Mouse (Mus musculus): ENCODE measurements around the gene Scrn2. TPM values are rescaled to one million over a fixed set of nuclear protein-coding genes. Genes with fewer than 3 reads are reported as not detected.

Scrn2 gene
- polyA plus RNA-seq, 1 experiment from 2014 or later: 19.4 TPM

DNA sequence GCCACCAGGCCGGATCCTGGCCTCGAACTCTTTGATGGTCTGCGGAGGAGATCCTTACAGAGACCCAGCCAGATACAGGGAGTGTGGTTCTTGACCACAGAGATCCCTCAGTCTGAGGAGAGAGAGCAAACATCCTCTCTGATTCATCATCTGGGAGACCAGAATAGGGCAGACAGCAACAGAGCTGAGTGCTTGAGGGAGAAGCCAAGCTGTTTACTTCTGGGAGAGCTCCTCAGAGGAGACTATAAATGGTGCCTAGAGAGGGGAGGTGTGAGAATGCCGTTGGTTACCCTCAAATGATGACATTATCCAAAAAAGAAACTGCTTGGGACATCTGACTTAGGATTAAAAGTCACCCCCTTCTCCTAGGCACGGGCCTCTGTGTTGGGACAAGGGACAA, 38.2 kb upstream of the Scrn2 start:
- H3K27me3 ChIP-seq (ENCODE audit: control insufficient read depth, insufficient read depth, low read length): peaks cover 12% of the 10 kb centered on the region; the same call in 1 of the 2 replicates
- WGBS: 77% methylated on average over 5 of the region's 5 CpGs
- no peak overlapping the region for H3K27ac ChIP-seq (ENCODE audit: low read depth, low read length)

DNA sequence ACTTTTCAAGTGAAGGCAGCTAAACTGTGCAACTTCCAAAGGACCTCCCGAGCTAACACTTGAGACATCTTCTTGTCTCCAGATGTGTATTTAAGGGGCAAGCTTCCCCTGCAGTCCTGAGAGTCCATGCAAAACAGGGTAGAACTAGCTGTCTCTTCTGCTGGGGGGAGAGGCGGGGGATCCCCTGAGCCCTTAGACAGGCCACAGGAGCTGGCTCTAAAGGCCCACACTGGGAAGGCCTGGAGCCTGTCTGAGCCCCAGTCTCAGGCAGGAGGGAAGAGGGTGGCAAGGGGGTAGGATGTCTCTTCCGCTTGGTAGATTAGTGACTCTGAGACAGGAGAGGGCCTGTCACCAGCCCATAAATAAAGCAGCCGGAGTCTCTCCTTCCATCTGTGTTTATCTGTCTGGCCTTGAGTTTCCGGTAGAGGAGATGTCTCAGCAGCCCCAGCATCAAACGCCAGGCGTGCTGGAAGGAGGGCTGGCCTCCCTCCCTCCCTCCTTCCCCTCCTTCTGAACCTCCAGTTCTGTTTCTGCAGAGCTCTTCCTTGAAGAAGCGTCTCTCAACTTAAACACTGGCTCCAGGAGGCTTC, 36.9 kb upstream of the Scrn2 start:
- H3K36me3 ChIP-seq (ENCODE audit: control insufficient read depth, insufficient read depth, low read length): no peaks in the 10 kb centered on the region
- no peak overlapping the region for H3K27ac ChIP-seq (ENCODE audit: low read depth, low read length)
- ATAC-seq (ENCODE audit: low FRiP score) (no peak), DNase-seq (ENCODE audit: low spot score) (no peak)
- H3K9me3 ChIP-seq (ENCODE audit: control insufficient read depth, low read length): no peaks in the 10 kb centered on the region
- no peak overlapping the region for H3K4me3 ChIP-seq (ENCODE audit: low read depth, low read length)
- WGBS: 43% methylated on average over 8 of the region's 8 CpGs
- H3K4me1 ChIP-seq (replicated peaks; ENCODE audit: control insufficient read depth, insufficient read depth, low read length): peaks cover 11% of the 10 kb centered on the region
- H3K27me3 ChIP-seq (ENCODE audit: control insufficient read depth, insufficient read depth, low read length): 0 out of 2 replicates have a peak, but pooled peaks cover 9% of the 10 kb centered on the region
- H3K9ac ChIP-seq (ENCODE audit: low read depth, low read length): no peak overlapping the region
- H3K4me2 ChIP-seq (replicated peaks; ENCODE audit: low read depth, low read length): no peak overlapping the region

More for the DNA sequence above, 38.2 kb upstream of the Scrn2 start:
- Histone ChIP-seq H3K4me2 (replicated peaks; ENCODE audit: low read depth, low read length) (no peak overlapping the region), H3K4me3 (ENCODE audit: low read depth, low read length) (no peak overlapping the region), H3K9ac (ENCODE audit: low read depth, low read length) (no peak overlapping the region), H3K9me3 (ENCODE audit: control insufficient read depth, low read length) (no peaks in the 10 kb centered on the region), H3K4me1 (replicated peaks; ENCODE audit: control insufficient read depth, insufficient read depth, low read length) (peaks cover 4% of the 10 kb centered on the region; the same call in 1 of the 2 replicates), H3K36me3 (ENCODE audit: control insufficient read depth, insufficient read depth, low read length) (no peaks in the 10 kb centered on the region)
- no peak for DNase-seq (ENCODE audit: low spot score)
- no peak for ATAC-seq (ENCODE audit: low FRiP score)

DNA sequence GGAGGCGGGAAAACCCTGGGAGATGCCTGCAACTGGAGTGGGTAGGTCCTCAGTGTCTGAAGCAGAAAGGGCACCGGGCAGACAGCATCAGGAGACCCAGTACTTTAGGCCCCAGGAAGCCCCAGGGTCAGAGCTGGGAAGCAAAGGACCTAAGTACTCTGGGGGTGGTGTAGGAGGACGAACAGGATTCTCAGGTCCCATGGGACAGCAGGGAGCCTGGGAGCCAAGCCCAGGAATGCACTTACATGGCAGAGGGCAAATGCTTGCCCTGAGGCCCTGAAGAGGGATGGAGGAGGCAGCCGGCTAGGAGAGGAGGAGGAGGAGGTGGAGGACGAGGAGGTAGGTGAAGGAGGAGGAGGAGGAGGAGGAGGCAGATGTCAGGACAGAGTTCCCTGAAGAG, 34.7 kb upstream of the Scrn2 start:
- Histone ChIP-seq H3K9ac (ENCODE audit: low read depth, low read length) (no peak overlapping the region), H3K36me3 (ENCODE audit: control insufficient read depth, insufficient read depth, low read length) (no peaks in the 10 kb centered on the region), H3K4me2 (replicated peaks; ENCODE audit: low read depth, low read length) (no peak overlapping the region), H3K27ac (ENCODE audit: low read depth, low read length) (no peak overlapping the region), H3K4me1 (replicated peaks; ENCODE audit: control insufficient read depth, insufficient read depth, low read length) (peaks cover 11% of the 10 kb centered on the region), H3K27me3 (ENCODE audit: control insufficient read depth, insufficient read depth, low read length) (0 out of 2 replicates have a peak, but pooled peaks cover 2% of the 10 kb centered on the region), H3K4me3 (ENCODE audit: low read depth, low read length) (no peak overlapping the region), H3K9me3 (ENCODE audit: control insufficient read depth, low read length) (no peaks in the 10 kb centered on the region)
- no peak for ATAC-seq (ENCODE audit: low FRiP score)
- WGBS: 16% methylated on average over 5 of the region's 5 CpGs
- DNase-seq (ENCODE audit: low spot score): no peak

DNA sequence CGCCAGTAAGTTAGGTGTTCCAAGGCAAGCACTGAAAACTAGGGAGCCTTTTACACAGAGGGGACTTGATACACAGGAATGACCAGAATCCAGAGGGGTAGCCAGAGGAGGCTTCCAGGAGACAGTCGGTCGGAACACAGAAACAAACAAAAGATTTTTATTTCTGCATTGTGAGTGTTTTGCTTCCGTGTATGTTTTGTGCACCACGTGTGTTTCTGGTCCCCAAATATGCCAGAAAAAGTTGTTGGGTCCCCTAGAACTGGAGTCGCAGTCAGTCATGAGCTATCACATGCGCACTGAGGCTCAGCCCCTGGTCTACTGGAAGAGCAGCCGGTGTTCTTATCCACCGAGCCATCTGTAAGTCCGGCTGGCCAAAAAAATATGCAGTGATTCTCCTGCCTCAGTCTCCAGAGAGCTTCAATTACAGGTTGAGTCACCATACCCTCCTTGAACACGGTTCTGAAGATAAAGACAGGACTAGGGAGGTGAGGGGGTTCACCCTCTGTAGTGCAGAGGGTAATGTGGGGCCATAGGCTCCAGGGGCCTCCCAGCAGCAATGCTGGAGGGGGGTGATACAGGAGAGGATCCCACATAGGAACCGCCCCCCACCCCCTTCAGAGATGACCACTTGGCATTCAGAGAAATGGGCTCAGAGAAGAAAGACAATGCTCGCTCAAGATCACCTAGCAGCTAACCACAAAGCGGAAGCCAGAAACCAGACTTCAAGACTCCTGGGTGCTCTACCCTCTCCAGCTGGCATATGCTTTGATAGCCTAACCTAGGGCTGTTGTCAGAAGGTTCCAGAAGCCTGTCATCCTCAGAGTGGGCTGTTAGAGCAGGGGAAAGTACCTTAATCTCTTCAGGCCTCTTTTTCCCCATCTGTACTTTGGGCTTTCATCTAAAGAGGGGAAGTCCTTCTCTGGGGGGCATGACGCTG, 33.6 kb upstream of the Scrn2 start:
- Histone ChIP-seq H3K4me3 (ENCODE audit: low read depth, low read length) (no peak overlapping the region), H3K4me1 (replicated peaks; ENCODE audit: control insufficient read depth, insufficient read depth, low read length) (peaks cover 11% of the 10 kb centered on the region), H3K9ac (ENCODE audit: low read depth, low read length) (no peak overlapping the region; the same call in 1 of the 2 replicates), H3K4me2 (replicated peaks; ENCODE audit: low read depth, low read length) (no peak overlapping the region), H3K27ac (ENCODE audit: low read depth, low read length) (no peak overlapping the region), H3K27me3 (ENCODE audit: control insufficient read depth, insufficient read depth, low read length) (0 out of 2 replicates have a peak, but pooled peaks cover 2% of the 10 kb centered on the region), H3K36me3 (ENCODE audit: control insufficient read depth, insufficient read depth, low read length) (no peaks in the 10 kb centered on the region), H3K9me3 (ENCODE audit: control insufficient read depth, low read length) (no peaks in the 10 kb centered on the region)
- 75% methylated on average over 15 of the region's 15 CpGs for WGBS
- no peak for DNase-seq (ENCODE audit: low spot score)
- ATAC-seq (ENCODE audit: low FRiP score): no peak

DNA sequence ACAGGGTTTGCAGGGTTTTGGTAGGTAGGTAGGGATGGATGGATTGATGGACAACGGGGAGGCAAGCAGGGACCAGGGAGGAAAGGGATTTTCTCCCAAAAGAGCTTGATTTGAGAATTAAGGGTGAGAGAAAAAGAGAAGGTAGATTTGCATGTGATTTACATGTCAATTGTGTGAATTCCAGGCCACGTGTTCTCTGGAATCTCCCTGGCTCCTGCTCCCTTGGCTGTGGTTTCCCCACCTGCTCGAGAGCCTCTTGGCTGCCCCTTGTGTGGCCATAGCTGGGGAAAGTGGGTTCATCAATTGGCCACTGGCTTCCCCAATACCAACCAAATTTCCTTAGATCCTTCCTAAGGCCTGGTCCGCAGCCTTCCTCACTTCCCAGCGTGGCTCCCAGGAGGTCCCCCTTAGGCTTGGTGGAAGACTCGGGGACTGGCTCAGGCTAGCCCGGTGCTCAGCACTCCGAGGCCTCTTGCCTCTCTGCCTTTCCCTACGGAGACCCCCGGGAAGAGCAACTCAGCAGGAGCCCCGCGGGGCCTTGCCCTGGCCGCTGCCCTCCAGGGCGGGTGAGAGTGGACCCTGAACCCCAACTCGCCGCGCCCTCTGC, 32.9 kb upstream of the Scrn2 start:
- Histone ChIP-seq H3K9me3 (ENCODE audit: control insufficient read depth, low read length) (no peaks in the 10 kb centered on the region), H3K4me2 (replicated peaks; ENCODE audit: low read depth, low read length) (peak overlapping the region; percentile 58), H3K27me3 (ENCODE audit: control insufficient read depth, insufficient read depth, low read length) (0 out of 2 replicates have a peak, but pooled peaks cover 2% of the 10 kb centered on the region), H3K9ac (ENCODE audit: low read depth, low read length) (peak overlapping the region; percentile 63), H3K36me3 (ENCODE audit: control insufficient read depth, insufficient read depth, low read length) (no peaks in the 10 kb centered on the region), H3K4me3 (ENCODE audit: low read depth, low read length) (peak overlapping the region; percentile 30), H3K4me1 (replicated peaks; ENCODE audit: control insufficient read depth, insufficient read depth, low read length) (peaks cover 11% of the 10 kb centered on the region), H3K27ac (ENCODE audit: low read depth, low read length) (peak overlapping the region; percentile 45; the same call in 1 of the 2 replicates)
- 10% methylated on average over 17 of the region's 17 CpGs for WGBS
- no peak for DNase-seq (ENCODE audit: low spot score)
- ATAC-seq (ENCODE audit: low FRiP score): no peak; the same call in none of the 2 replicates

DNA sequence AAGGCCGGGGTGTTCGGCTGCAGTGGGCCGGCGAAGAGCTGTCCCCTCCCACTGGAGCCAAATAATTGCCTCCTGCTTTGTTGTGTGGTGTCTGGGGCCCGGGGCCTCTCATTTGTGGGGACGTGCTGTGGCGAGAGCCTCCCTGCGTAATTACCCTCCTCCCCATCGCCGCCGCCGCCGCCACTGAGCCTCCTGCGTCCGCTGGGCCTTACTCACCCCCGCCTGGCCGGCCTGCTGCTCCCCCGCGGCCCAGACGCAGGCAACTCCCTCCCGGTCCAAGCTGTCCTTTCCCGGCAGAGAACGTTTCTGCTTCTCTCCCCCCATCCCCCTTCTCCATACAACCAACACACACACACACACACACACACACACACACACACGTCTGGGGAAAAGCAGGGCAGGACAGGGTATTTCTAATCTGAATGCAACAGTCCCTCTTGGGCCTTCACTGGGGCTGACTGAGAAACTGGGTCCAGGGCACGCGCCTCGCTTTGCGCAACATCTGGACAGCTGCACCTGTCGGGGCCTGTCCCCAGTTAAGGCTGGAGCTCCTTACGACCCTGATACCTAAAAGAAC, 32.3 kb upstream of the Scrn2 start:
- peak overlapping the region; percentile 45; the same call in 1 of the 2 replicates for H3K27ac ChIP-seq (ENCODE audit: low read depth, low read length)

DNA sequence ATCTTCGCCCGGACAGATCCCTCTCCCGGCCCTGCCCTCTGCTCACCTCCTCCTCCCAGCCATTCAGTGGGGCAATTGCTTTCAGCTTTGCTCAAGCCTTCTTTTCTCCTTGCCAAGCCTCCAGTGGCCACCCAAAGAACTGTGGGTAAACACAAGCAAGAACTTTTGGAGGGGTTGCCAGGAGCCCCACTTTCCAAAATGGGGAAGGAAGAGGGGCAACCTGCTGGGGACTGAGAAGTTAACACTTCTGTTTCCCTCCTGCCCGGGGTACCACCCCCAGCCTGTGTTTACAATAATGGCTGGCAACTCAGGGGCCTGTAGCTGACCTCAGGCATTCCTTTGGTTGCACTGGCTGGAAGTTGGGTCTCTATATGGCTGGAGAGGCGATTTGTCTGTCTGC, 26.6 kb upstream of the Scrn2 start:
- no peak overlapping the region for H3K4me3 ChIP-seq (ENCODE audit: low read depth, low read length)
- H3K4me2 ChIP-seq (replicated peaks; ENCODE audit: low read depth, low read length): no peak overlapping the region
- WGBS: 36% methylated on average over 5 of the region's 5 CpGs
- H3K9ac ChIP-seq (ENCODE audit: low read depth, low read length): no peak overlapping the region
- no peaks in the 10 kb centered on the region for H3K4me1 ChIP-seq (replicated peaks; ENCODE audit: control insufficient read depth, insufficient read depth, low read length)
- no peak overlapping the region for H3K27ac ChIP-seq (ENCODE audit: low read depth, low read length)
- ATAC-seq (ENCODE audit: low FRiP score): no peak
- DNase-seq (ENCODE audit: low spot score): no peak
- no peaks in the 10 kb centered on the region for H3K36me3 ChIP-seq (ENCODE audit: control insufficient read depth, insufficient read depth, low read length)
- H3K9me3 ChIP-seq (ENCODE audit: control insufficient read depth, low read length): no peaks in the 10 kb centered on the region
- 0 out of 2 replicates have a peak, but pooled peaks cover under 1% of the 10 kb centered on the region for H3K27me3 ChIP-seq (ENCODE audit: control insufficient read depth, insufficient read depth, low read length)

More for the DNA sequence above, 32.3 kb upstream of the Scrn2 start:
- ATAC-seq (ENCODE audit: low FRiP score) (peak; percentile 60), DNase-seq (ENCODE audit: low spot score) (peak; percentile 68)
- no peaks in the 10 kb centered on the region for H3K36me3 ChIP-seq (ENCODE audit: control insufficient read depth, insufficient read depth, low read length)
- 5% methylated on average over 20 of the region's 30 CpGs for WGBS
- peaks cover 11% of the 10 kb centered on the region for H3K4me1 ChIP-seq (replicated peaks; ENCODE audit: control insufficient read depth, insufficient read depth, low read length)
- H3K4me3 ChIP-seq (ENCODE audit: low read depth, low read length): peak overlapping the region; percentile 30
- H3K4me2 ChIP-seq (replicated peaks; ENCODE audit: low read depth, low read length): peak overlapping the region; percentile 58
- H3K27me3 ChIP-seq (ENCODE audit: control insufficient read depth, insufficient read depth, low read length): 0 out of 2 replicates have a peak, but pooled peaks cover 2% of the 10 kb centered on the region
- H3K9me3 ChIP-seq (ENCODE audit: control insufficient read depth, low read length): no peaks in the 10 kb centered on the region
- H3K9ac ChIP-seq (ENCODE audit: low read depth, low read length): peak overlapping the region; percentile 63

DNA sequence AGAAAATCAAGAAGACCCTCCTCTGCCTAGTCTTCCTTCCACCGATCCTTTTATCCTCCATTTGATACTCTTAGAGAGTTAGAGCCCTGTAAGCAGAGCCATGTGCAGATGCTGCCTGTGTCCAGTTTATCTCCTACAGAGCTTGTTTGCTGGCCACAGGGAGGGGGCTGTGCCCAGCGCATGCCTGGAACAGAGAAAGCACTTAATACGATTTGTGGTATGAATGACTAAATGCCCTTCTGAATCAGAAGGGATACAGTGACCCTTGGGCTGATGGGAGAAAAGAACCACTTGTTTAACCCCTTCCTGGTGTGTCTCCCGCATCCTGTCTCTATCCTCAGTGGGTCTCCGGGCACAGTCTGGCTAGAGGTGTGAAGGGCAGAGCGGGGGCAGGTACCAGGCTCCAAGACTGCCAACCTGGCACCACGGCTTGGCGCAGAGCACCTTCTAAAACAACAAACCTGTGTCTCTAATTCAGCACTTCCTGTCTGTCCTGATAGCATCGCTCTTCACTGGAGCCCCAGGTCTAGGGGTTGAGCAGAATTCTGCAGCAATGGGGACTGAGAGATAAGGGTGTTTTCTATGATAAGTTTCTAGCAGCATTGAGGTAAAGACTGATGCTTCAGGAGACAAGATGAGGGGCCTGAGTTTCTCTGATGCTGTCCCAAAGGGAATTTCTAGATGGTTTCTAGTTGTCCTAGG, 22.5 kb upstream of the Scrn2 start:
- 77% methylated on average over 9 of the region's 9 CpGs for WGBS
- peaks cover 3% of the 10 kb centered on the region; the same call in 1 of the 2 replicates for H3K27me3 ChIP-seq (ENCODE audit: control insufficient read depth, insufficient read depth, low read length)
- no peak for ATAC-seq (ENCODE audit: low FRiP score)

More for the DNA sequence above, 22.5 kb upstream of the Scrn2 start:
- H3K4me2 ChIP-seq (replicated peaks; ENCODE audit: low read depth, low read length): no peak overlapping the region
- H3K27ac ChIP-seq (ENCODE audit: low read depth, low read length): no peak overlapping the region
- no peak overlapping the region for H3K4me3 ChIP-seq (ENCODE audit: low read depth, low read length)
- no peaks in the 10 kb centered on the region for H3K9me3 ChIP-seq (ENCODE audit: control insufficient read depth, low read length)
- no peaks in the 10 kb centered on the region for H3K36me3 ChIP-seq (ENCODE audit: control insufficient read depth, insufficient read depth, low read length)
- DNase-seq (ENCODE audit: low spot score): no peak
- no peak overlapping the region for H3K9ac ChIP-seq (ENCODE audit: low read depth, low read length)
- H3K4me1 ChIP-seq (replicated peaks; ENCODE audit: control insufficient read depth, insufficient read depth, low read length): no peaks in the 10 kb centered on the region
